Mouse (Mus musculus): ENCODE measurements at regions not wholly inside any gene's neighbourhood (a gene's known extent, or its start where the extent isn't known, plus 50 kb on each side); places are given as distances from the start of the nearest gene placed in this dataset.

DNA sequence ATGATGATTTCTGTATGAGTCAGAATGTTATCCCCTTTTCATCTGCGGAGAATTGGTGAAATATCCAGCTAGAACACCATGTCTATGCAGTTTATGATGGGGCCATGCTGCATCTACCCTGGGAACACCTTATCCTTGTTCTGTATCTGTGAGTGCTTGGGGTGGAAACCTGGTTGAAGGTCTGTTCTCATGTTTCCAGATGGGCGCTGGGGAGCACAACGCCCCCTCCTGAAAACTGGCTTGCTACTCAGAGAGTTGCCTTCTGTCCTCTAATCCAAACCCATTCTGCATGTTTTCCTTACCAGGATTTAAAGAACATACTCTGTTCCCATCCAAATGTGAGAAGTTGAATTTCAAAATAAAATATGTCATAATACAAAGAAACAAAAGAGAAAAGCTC, 1239.5 kb upstream of the Zeb2 start:
- DNase-seq = no peak

DNA sequence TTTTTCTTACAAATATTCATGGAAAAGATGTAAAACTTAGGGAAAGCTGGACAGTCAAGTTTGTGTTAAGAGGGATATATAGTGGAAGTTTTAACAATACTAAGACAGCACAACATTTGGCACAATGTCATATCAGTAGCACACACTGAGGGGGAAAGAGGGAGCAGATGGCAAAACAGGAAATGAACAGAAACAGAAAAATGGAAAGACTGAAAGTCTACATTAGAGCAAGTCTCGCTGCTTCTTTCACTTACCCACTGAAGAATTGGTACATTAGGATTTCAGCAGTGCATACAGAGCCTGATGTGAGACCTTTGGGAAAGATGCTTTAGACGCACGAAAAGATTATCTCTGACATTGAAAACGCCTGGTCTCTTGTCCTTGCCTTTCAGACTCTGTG, 1223.5 kb upstream of the Zeb2 start:
- DNase-seq = no peak

DNA sequence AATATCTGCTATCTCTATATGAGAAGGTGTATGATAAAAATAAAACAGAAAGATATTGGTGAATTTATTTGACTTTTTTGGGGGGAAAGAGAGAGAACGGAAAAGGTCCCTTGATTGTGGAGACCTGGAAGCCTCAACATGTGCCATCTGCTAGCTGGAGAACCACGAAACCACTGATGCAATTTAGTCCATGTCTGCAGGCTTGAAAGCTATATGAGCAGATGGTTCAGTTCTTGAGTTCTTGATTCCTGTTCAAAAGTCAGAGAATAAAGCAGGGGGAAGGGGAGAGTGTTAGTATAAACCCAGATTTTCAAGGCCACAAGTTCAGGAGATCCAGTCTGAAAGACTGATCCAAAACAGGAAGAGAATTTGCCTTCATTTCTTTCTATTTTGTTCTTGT, 1199.5 kb upstream of the Zeb2 start:
- DNase-seq = no peak

DNA sequence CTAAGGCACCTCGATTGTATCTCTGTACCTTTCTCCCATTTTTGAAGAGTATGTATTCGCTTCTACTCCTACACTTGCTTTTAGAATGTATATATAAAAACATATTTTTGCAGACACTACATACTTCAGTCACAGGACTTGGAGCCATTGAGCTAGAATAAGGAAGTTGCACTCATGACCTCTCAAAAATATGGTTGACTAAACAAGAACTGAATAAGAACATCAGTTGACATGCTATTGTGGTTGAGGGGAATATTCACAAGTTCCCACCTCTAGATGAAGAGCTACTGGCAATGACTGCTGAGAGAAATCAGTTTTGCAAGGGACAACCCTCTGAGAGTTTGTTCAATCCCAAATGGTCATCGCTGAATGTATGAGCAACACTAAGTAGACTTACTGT, 1198.0 kb upstream of the Zeb2 start:
- DNase-seq = no peak

DNA sequence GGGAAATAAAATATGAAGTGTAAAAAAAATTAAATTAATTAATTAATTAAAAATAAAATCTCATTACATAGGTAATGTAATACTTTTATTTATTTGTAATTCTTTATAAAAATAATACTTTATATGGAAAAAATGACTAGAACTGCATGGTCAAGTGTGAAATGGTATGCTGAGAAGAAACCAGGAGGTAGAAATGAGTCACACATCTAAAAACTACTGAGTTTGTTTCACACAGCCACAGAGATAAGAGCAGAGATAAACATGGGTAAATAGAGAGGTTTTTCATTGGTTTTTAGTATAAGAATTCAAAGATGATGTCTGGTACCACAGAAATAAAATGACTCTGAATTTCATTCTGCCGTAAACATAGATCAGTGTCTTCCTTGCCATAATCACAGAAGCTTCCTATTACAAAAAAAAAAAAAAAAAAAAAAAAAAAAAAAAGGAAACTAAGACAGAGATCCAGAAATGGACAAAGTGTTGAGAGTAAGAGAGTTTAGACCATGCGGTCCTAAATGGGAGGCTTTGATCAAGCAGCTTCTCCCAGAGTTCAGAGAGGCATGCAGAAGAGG, 1190.5 kb upstream of the Zeb2 start:
- DNase-seq = no peak

DNA sequence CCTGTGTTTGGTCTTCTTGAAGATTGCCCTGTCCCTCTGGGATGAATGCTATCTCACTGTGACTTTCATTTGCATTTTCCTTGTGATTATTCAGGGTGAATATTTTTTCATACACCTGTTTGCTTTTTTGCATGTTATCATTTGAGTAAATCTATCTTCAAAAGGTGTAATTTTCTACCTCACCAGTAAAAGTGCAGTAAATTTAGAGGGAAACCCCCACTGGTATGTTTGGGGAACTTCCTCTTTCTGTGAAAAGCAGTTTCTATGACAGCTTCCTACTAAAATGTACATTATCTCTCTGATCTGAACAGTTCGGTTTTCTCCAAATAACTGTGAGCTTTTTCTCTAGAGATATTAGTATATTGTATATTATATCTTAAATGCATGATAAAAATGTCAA, 1185.4 kb upstream of the Zeb2 start:
- no peak for DNase-seq

DNA sequence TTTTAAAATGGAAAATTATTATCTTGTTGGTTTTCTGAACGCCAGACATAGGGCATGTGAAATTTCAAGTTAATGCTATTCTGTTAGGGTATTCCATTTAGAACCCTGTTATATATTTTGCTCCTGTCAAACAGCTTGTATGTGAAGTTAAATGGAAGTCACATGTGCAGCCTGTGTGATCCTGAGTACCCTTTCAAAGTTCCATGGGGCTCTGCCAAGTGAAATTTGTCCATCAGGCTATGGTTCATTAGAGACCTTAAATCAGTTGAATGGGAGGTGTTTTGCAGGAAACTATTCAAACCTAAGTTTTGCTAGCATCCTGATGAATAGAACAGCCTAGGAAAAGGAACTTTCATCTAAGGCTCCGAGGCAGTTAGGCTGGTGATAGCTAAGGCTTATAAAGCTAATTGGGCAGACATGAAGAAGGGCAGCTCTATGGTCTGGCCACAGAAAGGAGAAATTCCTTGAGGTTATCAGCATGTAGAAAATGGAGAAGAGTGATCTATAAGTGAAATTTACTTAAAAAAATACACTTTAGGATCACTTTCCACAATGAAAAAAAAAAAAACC, 1180.2 kb upstream of the Zeb2 start:
- peak; percentile 28 for DNase-seq

DNA sequence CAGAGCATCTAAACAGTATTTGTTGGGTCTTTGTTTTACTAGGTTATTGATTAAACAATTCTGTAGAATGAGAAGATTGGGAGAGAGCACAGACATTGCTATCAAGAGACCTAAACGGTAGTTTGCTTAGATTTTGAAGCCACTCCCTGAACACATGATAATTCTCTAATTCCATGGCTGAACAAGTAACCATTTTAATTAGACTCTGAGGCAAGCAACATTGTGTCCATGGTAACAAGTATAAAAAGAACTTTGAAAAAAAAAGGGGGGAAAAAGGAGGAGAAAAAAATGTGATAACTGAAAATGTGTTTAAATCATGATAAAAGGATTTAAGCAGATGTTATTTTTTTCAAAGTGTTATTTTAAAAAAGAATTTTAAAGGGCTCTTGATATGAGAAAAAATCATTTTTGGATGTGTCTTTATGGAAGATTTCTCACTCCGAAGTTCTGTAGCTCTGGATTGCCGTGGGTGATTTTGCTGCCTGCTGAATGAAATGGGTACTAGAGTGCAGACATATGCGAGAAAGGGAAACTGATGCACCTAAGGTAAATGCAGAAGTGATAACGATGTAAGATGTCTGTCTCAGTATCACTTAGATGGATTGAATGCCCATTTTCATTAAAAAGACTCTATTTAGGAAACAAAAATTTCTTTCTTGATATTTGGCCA, 1166.9 kb upstream of the Zeb2 start:
- no peak for DNase-seq

DNA sequence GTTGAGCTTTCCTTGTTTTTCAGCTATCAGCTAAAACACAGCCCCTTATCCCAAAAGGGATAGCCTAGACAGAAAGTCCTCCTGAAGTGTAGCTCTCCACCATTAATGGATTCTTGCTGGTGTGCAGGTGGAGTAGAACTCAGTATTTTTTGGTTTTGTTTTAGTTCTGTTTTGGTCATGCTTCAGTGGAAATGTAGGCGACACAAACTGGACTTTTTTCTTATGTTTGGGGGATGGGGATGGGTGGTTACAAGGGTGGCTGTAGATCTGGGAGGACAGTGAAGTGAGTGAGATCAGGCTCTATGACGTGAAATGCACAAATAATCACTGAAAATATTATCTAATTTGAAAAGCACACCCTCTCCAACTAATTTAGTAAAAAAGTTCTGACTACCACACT, 1163.6 kb upstream of the Zeb2 start:
- no peak for DNase-seq

DNA sequence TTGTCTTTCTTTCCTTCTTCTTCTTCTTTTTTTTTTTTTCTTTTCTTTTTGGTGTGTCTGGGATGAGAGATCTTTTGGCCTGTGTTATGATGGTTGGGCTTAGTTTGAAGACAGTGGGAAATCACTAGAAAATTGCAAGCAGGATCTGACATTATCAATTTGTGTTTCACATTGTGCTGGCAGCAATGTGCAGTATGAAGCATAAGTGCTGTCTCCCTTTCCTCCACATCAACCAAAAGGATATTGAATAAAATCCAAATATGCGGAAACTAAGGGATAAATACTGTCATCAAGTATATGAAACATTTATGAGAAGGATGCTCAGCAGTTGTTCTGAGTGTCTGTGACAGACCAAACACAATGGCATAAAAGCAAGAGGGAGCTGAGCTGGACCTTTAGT, 1144.4 kb upstream of the Zeb2 start:
- DNase-seq = no peak

DNA sequence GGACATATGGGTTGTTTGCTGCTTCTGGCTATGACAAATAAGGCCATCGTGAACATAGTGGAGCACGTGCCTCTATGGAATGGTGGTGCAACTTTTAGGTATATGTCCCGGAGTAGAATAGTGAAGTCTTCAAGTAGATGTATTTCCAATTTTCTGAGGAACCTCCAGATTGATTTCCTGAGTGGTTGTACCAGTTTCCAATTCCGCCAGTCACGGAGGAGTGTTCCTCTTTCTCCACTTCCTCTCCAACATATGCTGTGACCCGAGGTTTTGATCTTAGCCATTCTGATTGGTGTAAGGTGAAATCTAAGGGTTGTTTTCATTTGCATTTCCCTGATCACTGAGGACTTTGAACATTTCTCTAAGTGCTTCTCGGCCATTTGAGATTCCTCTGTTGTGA, 1134.4 kb upstream of the Zeb2 start:
- no peak for DNase-seq

DNA sequence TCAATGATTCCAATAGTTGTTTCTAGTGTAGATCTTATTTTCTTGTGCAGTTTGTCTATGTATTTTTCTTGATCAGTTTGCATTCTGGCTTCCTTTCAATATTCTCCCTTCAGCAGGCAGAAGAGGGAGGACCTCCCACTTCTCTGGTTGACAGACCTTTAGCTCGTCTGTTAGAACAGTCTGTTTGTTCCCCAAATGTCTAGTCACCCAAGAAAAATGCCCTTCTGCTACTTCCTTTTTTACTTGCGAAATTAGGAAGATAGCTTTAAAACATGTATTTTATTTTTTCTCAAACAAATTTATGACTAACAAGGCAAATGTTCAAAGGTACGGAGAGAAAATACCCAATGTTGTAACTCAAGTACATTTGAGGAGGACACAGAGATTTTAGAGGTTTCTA, 1128.5 kb upstream of the Zeb2 start:
- peak; percentile 1 for DNase-seq

DNA sequence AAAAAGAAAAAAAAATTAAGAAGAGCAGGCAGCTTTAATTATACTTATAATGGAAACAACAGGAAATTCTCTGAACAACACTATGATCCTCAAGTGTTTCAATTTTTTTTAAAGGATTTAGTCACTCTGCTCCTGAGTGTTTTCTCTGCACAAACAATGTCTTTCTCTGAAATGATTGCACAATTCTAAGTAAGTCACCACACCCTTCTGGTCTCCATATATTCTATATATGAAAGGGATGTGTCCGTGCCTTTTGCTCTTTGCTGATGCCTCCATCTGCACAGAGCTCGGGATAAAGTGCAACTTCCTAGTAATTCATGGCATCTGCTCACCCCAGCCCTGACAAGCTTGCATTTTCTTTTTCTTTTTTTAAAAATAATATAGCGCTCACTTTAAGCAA, 1127.5 kb upstream of the Zeb2 start:
- DNase-seq = no peak

DNA sequence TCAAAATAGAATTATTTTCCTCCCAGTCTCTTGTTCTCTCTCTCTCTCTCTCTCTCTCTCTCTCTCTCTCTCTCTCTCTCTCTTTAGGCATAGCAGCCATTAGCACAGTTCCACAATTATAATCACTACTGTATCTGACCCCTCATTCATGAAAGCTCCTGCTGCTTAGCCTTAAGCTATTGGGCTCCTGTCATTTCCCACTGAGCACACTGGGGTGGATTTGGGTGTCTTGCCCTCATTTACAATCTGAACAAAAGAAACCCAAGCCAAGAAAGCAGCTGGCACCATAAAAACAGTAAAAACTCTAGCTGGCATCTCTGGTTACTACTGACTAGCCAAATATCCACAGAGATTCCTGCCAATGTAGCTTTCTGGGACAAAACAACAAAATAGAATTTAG, 1125.6 kb upstream of the Zeb2 start:
- no peak for DNase-seq

DNA sequence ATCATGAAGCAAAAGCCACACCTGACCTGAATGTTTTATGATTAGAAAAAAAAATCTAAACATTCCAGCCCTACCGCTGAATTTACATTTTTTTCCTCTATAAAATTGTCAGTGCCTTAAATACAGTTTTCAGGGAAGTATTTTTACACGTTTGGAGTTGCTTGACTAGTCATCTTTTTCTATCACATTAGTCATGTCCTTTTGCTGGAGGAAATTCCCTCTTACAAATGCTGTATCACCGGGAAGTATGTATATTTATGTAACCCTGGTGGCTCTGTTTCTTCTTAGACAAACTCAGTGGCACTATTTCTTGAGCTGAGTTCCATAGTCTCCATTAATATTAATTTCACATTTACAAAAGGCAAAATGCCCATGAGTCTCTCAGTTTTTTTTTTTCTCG, 1122.7 kb upstream of the Zeb2 start:
- DNase-seq = no peak

DNA sequence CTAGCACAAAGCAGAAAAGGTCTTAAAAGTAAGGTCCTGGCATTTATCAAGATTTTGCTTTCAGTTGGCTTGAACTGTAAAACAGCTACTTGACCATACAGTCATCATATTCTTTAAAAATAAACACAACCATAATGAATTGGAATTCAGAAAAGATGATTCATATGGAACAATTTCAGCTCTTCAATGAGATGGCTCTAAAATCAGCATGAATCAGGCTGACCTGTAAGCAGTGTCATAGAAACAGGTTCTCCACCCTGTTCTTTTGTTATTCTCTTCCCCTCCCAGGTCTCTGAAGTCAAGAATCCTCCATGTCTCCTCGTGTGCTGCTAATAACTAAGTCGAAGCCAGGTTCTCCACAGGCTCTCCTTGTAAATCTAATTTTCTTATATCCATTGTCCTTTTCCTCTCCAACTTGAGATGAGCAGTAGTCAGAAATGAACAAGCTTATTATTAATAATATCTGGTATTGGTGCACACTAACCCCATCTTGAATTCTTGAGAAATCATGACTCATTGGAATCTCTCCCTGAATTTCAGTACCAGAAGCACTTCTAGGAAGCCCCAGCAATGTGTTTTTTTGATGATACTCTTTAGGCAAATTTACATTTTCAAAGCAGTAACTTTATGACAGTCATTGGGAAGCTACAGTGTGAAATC, 1113.7 kb upstream of the Zeb2 start:
- DNase-seq = no peak

DNA sequence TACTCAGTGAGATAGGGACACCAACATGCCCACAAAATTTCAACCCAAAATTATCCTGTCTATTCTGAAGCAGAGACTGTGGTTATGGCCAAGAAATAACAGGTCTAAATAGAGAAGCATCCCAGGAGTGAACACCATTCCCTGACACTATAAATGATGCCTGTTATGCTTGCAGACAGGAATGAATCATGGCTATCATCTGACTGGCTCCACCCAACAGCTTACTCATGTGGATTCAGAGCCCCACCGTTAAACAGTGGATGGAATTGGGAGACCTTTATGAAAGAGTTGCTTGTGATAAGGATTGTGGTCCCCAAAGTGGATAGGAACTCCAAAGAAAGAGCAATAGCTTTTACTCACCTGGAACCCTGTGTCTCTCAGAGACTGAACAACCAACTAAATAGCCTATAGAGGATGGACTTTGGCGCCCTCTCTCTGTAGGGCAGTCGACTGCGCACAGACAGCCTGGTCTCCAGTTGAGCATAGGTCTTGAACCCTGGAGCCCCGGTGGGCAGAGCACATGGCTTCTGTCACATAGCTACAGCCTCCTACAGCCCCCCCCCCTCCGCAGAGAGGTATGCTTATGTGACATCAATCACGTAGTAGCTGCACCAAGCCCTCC, 1101.3 kb upstream of the Zeb2 start:
- peak; percentile 6 for DNase-seq

DNA sequence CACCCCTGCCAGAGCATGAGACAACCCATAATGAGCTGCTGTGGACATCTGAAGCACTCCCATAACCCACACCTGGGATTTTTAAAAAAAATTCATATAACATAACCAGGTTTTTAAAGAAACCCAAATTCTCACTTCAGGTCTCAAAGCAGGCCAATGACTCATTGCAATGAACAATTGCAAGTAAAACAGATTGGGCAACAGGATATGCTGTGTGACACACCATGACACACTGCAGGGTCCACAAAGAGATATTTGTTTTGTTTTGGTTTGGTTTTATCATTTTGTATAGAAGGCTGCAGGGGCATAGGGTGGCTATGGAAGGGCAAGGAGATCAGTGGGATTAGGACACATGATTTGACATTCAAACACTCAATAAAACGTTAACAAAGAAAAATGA, 1082.1 kb upstream of the Zeb2 start:
- DNase-seq = no peak

DNA sequence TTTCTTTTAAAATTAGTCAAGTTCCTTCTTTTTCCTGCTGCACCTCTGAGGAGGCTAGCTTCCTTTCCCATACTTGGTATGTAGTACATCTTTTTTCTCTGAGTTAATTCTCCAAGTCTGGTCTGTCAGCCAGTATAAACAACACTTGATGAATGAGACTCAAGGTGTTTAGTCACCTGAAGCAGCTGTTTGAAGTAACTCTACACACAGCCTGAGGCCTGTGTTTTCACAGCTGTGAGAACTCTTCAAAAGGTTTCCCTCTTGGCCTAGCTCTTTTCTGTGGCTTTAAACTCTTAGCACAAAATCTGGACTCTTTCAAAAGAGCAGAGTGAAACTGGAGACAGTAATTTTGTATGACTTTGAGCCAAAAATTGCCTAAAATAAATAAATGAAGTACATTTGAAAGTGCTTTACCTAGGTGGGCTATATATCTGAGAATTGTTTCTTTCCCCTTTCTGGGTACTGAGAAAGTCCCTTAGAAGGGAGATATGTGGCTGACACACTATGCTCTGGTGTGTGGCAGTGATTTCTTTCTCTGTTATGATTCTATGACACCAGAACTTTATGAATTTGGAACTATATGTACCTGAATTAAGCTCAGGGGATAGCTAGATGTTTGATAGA, 1070.2 kb upstream of the Zeb2 start:
- DNase-seq = no peak

DNA sequence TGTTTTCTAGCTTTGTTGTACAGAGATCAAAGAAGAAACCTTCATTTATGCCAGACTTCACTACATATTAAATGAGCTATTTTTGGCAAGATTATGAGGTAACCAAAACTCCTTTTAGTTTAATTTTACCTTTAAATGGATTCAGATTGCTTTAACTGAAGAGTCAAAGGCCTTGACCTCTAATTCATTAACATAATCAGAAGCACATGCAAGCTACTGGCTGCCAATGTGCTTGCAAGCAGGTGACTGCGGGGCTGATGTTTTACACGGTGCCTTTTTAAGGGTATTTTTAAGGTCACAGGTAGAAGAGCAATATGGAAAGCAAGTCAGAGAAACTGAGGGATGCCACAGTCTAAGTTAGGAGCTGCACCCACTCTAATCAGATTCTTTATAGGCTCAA, 1066.0 kb upstream of the Zeb2 start:
- DNase-seq = no peak

DNA sequence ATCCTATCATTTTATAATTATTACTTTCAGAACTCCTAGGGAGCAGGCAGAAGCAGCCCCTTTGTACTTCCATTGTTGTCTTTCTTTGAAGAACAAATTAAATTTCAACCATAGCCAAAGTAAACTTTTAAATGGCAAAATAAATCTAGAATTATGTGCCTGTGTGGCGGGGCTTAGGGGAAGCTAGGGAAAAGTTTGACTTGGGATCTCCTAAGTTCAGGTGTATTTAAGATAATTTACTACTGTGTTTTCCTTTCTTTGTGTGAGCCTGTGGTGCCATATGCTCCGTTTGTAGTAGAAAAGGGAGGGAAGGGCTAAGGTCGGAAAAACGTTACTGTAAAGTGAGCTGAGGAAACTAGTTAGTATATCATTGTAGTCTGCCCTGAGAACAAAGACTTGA, 1062.5 kb upstream of the Zeb2 start:
- DNase-seq = no peak

DNA sequence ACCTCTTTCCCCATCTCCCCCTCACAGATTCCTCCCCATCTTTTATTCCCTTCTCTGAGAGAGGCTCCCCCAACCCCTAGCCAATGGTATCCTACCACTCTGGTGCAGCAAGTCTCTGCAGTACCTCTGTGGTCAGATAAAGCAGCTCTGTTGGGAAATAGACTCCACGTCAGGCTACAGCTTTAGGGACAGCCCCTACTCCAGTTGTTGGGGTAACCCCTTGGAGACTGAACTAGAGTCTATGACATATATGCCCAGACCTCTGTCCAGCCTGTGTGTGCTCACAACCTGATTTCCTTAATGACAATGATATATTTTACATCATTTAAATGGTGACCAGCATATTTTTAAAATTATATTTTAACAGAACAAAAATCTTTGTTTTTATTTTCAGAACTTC, 1051.3 kb upstream of the Zeb2 start:
- DNase-seq = no peak

DNA sequence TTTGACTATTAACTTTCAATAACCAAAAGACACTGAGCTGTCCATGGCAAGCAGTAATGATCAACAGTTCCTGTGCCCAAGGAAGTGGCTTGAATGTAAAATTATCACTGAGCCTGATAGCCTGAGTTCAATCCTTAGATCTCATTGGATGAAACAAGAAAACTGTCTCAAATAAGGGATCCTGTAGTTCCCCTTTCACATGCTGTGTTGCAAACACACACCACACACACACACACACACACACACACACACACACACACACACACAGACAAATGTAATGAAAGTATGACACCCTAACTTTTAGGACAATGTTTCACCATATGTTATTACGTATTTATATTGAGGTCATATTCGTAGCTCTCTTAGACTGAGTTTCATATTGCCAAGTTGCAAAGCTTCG, 1032.7 kb upstream of the Zeb2 start:
- no peak for DNase-seq

DNA sequence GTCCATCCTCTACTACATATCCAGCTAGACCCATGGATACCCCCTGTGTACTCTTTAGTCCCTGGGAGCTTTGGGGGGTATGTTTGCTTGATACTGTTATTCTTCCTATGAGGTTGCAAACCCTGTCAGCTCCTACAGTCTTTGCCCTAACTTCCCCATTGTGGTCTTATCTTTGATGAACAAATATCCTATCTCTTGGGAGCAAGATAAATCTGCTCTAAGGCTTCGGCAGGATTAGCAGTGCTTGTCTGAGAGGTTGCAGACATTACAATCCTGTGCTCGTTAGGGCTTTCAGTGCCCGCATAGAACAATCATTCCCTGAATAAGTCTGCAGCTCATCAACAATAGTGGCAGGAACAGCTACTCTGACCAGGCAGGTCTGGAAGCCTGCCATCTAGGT, 1002.7 kb upstream of the Zeb2 start:
- no peak for DNase-seq

All from kidney, adult 9 months (tissue).